Mouse (Mus musculus) thymus, adult 2 months (tissue): ENCODE measurements around the gene Hist1h1b. TPM values are rescaled to one million over a fixed set of nuclear protein-coding genes. Genes with fewer than 3 reads are reported as not detected.
A peak's percentile ranks its signal among the peaks of the same experiment; 100 is the strongest.
"Not testable (repeated sequence)": the region's sequence is repeated elsewhere in the genome, so short reads cannot be mapped to it uniquely, and the experiment has no call there.

Experiments
- DNase-seq: peaks from one replicate; pipeline ENCODE4 v3.0.0; 2021
- H3K27ac ChIP-seq: fragments of 200-500 bp; 2 replicates; pipeline ENCODE4 v1.5.1; 2012; ENCODE audit warnings: low read length, control low read depth; ENCODE audit not compliant: control insufficient read depth, insufficient read depth
- H3K27me3 ChIP-seq: fragments of 200-500 bp; 2 replicates; pipeline ENCODE4 v1.6.1; 2012; ENCODE audit warnings: mild to moderate bottlenecking, low read length, moderate library complexity, mixed read lengths; ENCODE audit not compliant: control insufficient read depth, insufficient read depth
- H3K36me3 ChIP-seq: fragments of 200-500 bp; 2 replicates; pipeline ENCODE4 v1.6.1; 2012; ENCODE audit warnings: mild to moderate bottlenecking, low read length, moderate library complexity; ENCODE audit not compliant: control insufficient read depth, insufficient read depth
- H3K4me1 ChIP-seq: fragments of 200-500 bp; replicated peaks from 2 replicates; pipeline ENCODE4 v1.6.1; 2012; ENCODE audit warnings: low read length; ENCODE audit not compliant: control insufficient read depth, insufficient read depth
- H3K4me3 ChIP-seq: fragments of 200-500 bp; 2 replicates; pipeline ENCODE4 v1.5.1; 2012; ENCODE audit warnings: mild to moderate bottlenecking, low read length, control low read depth, moderate library complexity; ENCODE audit not compliant: control insufficient read depth, insufficient read depth
- CTCF ChIP-seq: fragments of 200-500 bp; IDR thresholded peaks from 2 replicates; pipeline ENCODE4 v1.5.1; 2012; ENCODE audit warnings: mild to moderate bottlenecking, control low read depth, low read length, moderate library complexity, borderline replicate concordance; ENCODE audit not compliant: control insufficient read depth, poor library complexity, insufficient read depth; ENCODE audit errors: extremely low read depth
- POLR2A ChIP-seq: fragments of 200-500 bp; IDR thresholded peaks from 2 replicates; pipeline ENCODE4 v1.6.1; 2012; ENCODE audit warnings: mild to moderate bottlenecking, low read length, control low read depth, moderate library complexity; ENCODE audit not compliant: control insufficient read depth, poor library complexity, insufficient read depth; ENCODE audit errors: extremely low read depth
- WGBS: fragments of 180-500 bp; shearing (Covaris S2); methylation state at CpG from one replicate; pipeline ENCODE4 v1.1.7; 2018; 5-methylcytosine and 5-hydroxymethylcytosine counted together
- polyA plus RNA-seq: library from polyadenylated mRNA; depleted of rRNA; stranded (reverse); fragments of >200 nt; gene quantifications from 2 replicates; pipeline ENCODE4 v1.2.3, GENCODE M21; 2012; rRNA removed

Gene Hist1h1b
- polyA plus RNA-seq, result 22.4 and 28.1 TPM in 2 replicates

- no peaks in the 10 kb centered on the region for H3K36me3 ChIP-seq
- H3K4me1 ChIP-seq, result peaks cover 14% of the 10 kb centered on the region
- H3K27me3 ChIP-seq, result no peaks in the 10 kb centered on the region
- TF ChIP-seq POLR2A, result peak; percentile 77
- no peak for TF ChIP-seq CTCF
- H3K27ac ChIP-seq, result peak within 1 kb of the TSS; percentile 93
- WGBS, result under 1% methylated on average over 44 of the region's 44 CpGs
- peak within 1 kb of the TSS; percentile 71 for H3K4me3 ChIP-seq
- peak; percentile 77 for DNase-seq
Measured at GRCm38 (mm10) chr13:21779767-21780731, at the start of gene Hist1h1b. Hist1h1b (minus strand) TSS chr13:21780625.

GRCm38 (mm10) chr13:21828511-21828910 is 48.1 kb upstream of the Hist1h1b start:
- Histone ChIP-seq H3K4me1 (peaks cover 5% of the 10 kb centered on the region), H3K36me3 (no peaks in the 10 kb centered on the region), H3K4me3 (no peak overlapping the region), H3K27ac (no peak overlapping the region), H3K27me3 (no peaks in the 10 kb centered on the region)
- DNase-seq, result no peak
- WGBS, result 97% methylated on average over 3 of the region's 3 CpGs
- TF ChIP-seq POLR2A (no peak), CTCF (no peak)

- 78% methylated on average over 7 of the region's 16 CpGs for WGBS
- H3K4me1 ChIP-seq, DNase-seq: not testable (repeated sequence)
Measured at GRCm38 (mm10) chr13:21820082-21820890, 39.9 kb upstream of the Hist1h1b start.

GRCm38 (mm10) chr13:21812092-21812491 is 31.7 kb upstream of the Hist1h1b start:
- Histone ChIP-seq H3K4me3 (peak overlapping the region; percentile 31), H3K27ac (peak overlapping the region; percentile 71)
- not testable (repeated sequence) for DNase-seq, H3K27me3 ChIP-seq, H3K36me3 ChIP-seq, H3K4me1 ChIP-seq
- WGBS, result 0% methylated on average over 14 of the region's 14 CpGs

More at GRCm38 (mm10) chr13:21820082-21820890, 39.9 kb upstream of the Hist1h1b start:
- H3K4me3 ChIP-seq, H3K27ac ChIP-seq, H3K36me3 ChIP-seq, H3K27me3 ChIP-seq: not testable (repeated sequence)

GRCm38 (mm10) chr13:21811539-21811938 is 31.1 kb upstream of the Hist1h1b start, which contains the start of gene Hist1h4m:
Hist1h4m (plus strand) TSS chr13:21811746.
- no CpG with 5 or more reads among the region's 24 CpGs for WGBS
- not testable (repeated sequence) for H3K36me3 ChIP-seq, H3K4me1 ChIP-seq, H3K27me3 ChIP-seq
- peak; percentile 62 for DNase-seq
- Histone ChIP-seq H3K4me3 (peak within 1 kb of the TSS; percentile 31), H3K27ac (peak within 1 kb of the TSS; percentile 71)

GRCm38 (mm10) chr13:21811074-21811473 is 30.6 kb upstream of the Hist1h1b start:
- WGBS, result no CpG with 5 or more reads among the region's 8 CpGs
- H3K36me3 ChIP-seq, H3K27ac ChIP-seq, H3K4me1 ChIP-seq, H3K27me3 ChIP-seq, DNase-seq, H3K4me3 ChIP-seq: not testable (repeated sequence)

- WGBS, result no CpG with 5 or more reads among the region's 23 CpGs
- not testable (repeated sequence) for H3K4me1 ChIP-seq, H3K36me3 ChIP-seq
Measured at GRCm38 (mm10) chr13:21810073-21810472, 29.6 kb upstream of the Hist1h1b start, which contains the start of the genes Hist1h2bq and Hist1h2ao. Hist1h2bq (minus strand) TSS chr13:21810197. Hist1h2ao (plus strand) TSS chr13:21810465.

GRCm38 (mm10) chr13:21803058-21803457 is 22.6 kb upstream of the Hist1h1b start:
- not testable (repeated sequence) for H3K27ac ChIP-seq, H3K27me3 ChIP-seq, H3K4me3 ChIP-seq, H3K4me1 ChIP-seq, H3K36me3 ChIP-seq, DNase-seq
- no CpG with 5 or more reads among the region's 4 CpGs for WGBS

More at GRCm38 (mm10) chr13:21810073-21810472, 29.6 kb upstream of the Hist1h1b start, which contains the start of the genes Hist1h2bq and Hist1h2ao:
- H3K4me3 ChIP-seq, DNase-seq, H3K27me3 ChIP-seq, H3K27ac ChIP-seq: not testable (repeated sequence)

GRCm38 (mm10) chr13:21797163-21797562 is 16.7 kb upstream of the Hist1h1b start:
- not testable (repeated sequence) for DNase-seq, H3K36me3 ChIP-seq, H3K4me3 ChIP-seq, H3K27me3 ChIP-seq, H3K27ac ChIP-seq, H3K4me1 ChIP-seq
